Mouse (Mus musculus) embryo, embryonic 11.5 days (tissue): ENCODE results near the gene Endou.
"Not testable (repeated sequence)": the region's sequence is repeated elsewhere in the genome, so short reads cannot be mapped to it uniquely, and the experiment has no call there.

Source experiments
- DNase-seq: peaks from one replicate; pipeline ENCODE4 v3.0.0-alpha.2; 2012; ENCODE audit warnings: low read depth, low spot score

Endou gene

GRCm38 (mm10) chr15:97684118-97684517, 47.0 kb downstream of the Endou start:
- no peak for DNase-seq

GRCm38 (mm10) chr15:97682053-97682452, 49.1 kb downstream of the Endou start:
- DNase-seq, result no peak

GRCm38 (mm10) chr15:97679991-97680681, 51.0 kb downstream of the Endou start:
- no peak for DNase-seq

- no peak for DNase-seq
Measured at GRCm38 (mm10) chr15:97677341-97677740, 53.8 kb downstream of the Endou start.

- no peak for DNase-seq
Measured at GRCm38 (mm10) chr15:97675927-97676326, 55.2 kb downstream of the Endou start.

- no peak for DNase-seq
Measured at GRCm38 (mm10) chr15:97674423-97674822, 56.7 kb downstream of the Endou start.

- DNase-seq, result no peak
Measured at GRCm38 (mm10) chr15:97673256-97674000, 57.7 kb downstream of the Endou start.

GRCm38 (mm10) chr15:97672211-97672765, 58.9 kb downstream of the Endou start:
- no peak for DNase-seq

- DNase-seq, result no peak
Measured at GRCm38 (mm10) chr15:97670554-97670953, 60.6 kb downstream of the Endou start.

GRCm38 (mm10) chr15:97668158-97668877, 62.8 kb downstream of the Endou start:
- not testable (repeated sequence) for DNase-seq

GRCm38 (mm10) chr15:97667437-97667836, 63.7 kb downstream of the Endou start:
- DNase-seq, result peak; percentile 66

- no peak for DNase-seq
Measured at GRCm38 (mm10) chr15:97666457-97666770, 64.7 kb downstream of the Endou start.

GRCm38 (mm10) chr15:97665770-97666456, 65.2 kb downstream of the Endou start:
- no peak for DNase-seq

- DNase-seq, result no peak
Measured at GRCm38 (mm10) chr15:97664981-97665668, 66.0 kb downstream of the Endou start.

- peak; percentile 75 for DNase-seq
Measured at GRCm38 (mm10) chr15:97663750-97664406, 67.3 kb downstream of the Endou start.
